ENCODE assay signal across 15 mouse cellular contexts in the genomic region with DNA sequence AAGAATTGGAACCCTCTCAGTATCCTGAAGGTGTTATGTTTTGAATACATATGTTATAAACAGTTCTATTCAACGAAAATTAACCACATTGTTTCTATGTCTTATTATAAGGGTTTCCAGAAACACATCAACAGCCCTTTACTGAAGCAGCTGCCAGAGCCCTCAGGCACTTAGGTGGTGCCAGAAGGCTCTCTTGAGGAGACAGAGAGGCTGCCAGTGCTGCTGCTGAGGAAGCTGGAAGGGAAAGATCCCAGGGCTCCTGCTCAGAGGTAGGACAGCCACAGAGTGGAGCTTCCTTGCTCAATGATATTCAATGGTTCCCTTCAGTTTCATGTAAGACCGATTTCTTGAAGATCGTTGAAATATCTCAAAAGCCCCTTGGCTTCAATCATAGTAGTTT.
"Had no signal": no experiment of that assay in that cellular context is flagged by ENCODE, and none has a peak within 500 bp of the region (broad histone marks: within the 10 kb centered on the region; RNA-seq: fewer than 3 reads in every experiment).

No protein-coding gene starts in this region.

- H3K27ac ChIP-seq: midbrain, embryonic 10.5 days; midbrain, embryonic 12.5 days; midbrain, embryonic 15.5 days; neural tube, embryonic 12.5 days; stomach, embryonic 15.5 days; stomach, postnatal 0 days had no signal

- H3K4me3 ChIP-seq: midbrain, embryonic 10.5 days; midbrain, embryonic 12.5 days; midbrain, embryonic 15.5 days; myocyte; neural tube, embryonic 12.5 days; stomach, embryonic 15.5 days had no signal

- H3K36me3 ChIP-seq: midbrain, embryonic 10.5 days; midbrain, embryonic 12.5 days; midbrain, embryonic 15.5 days; neural tube, embryonic 12.5 days; stomach, embryonic 15.5 days had no signal

- H3K27me3 ChIP-seq: midbrain, embryonic 12.5 days; midbrain, embryonic 15.5 days; neural tube, embryonic 12.5 days; stomach, embryonic 15.5 days had no signal

- H3K9ac ChIP-seq: lung, embryonic 14.5 days; midbrain, embryonic 12.5 days; midbrain, embryonic 15.5 days; neural tube, embryonic 12.5 days; stomach, embryonic 15.5 days had no signal

- H3K4me1 ChIP-seq: midbrain, embryonic 12.5 days; midbrain, embryonic 15.5 days; neural tube, embryonic 12.5 days; stomach, embryonic 15.5 days had no signal

- H3K4me2 ChIP-seq: lung, embryonic 14.5 days; midbrain, embryonic 12.5 days; midbrain, embryonic 15.5 days; neural tube, embryonic 12.5 days; stomach, embryonic 15.5 days had no signal

- DNase-seq: lung, adult 18-20 months; lung, embryonic 14.5 days; lung, postnatal 10 days; lung, postnatal 4 days; right cerebral cortex, postnatal 14 days; thymus, adult 2 months; thymus, postnatal 25 days; thymus, postnatal 4 days had no signal

- H3K9me3 ChIP-seq: midbrain, embryonic 10.5 days; midbrain, embryonic 12.5 days; midbrain, embryonic 15.5 days; neural tube, embryonic 12.5 days; stomach, embryonic 15.5 days had no signal

- ATAC-seq: midbrain, embryonic 15.5 days had no signal
